Comparison of ENCODE assay signal across 14 mouse cellular contexts in the genomic region with DNA sequence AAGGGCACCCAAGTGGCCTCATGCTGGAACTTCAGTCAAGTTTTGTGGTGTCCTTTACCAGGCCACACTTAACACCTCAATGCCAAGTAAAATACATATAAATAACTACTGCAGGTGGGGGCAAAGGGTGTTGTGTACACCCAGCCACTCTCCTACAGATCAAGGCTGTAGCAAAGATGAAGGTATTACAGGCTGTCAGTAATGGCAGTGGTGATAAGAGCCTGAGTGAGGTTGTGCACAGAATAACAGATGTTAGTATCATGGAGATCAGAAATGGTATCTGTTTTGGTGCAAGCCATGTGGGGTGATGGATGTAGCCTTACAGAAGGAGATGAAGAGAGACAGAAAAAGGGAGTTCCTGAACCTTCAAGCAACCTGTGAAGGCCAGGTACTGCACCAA.
"Had no signal": no experiment of that assay in that cellular context is flagged by ENCODE, and none has a peak within 500 bp of the region (broad histone marks: within the 10 kb centered on the region; RNA-seq: fewer than 3 reads in every experiment).

No protein-coding gene starts in this region.

- H3K9me3 ChIP-seq: limb, embryonic 10.5 days; megakaryocyte, embryonic 14.5 days; midbrain, embryonic 12.5 days had no signal

- DNase-seq: kidney, adult 8-10 months; kidney, postnatal 36 days; lung, adult 2 months; lung, postnatal 4 days; right cerebral cortex, postnatal 14 days; thymus, postnatal 4 days had no signal

- H3K36me3 ChIP-seq: midbrain, embryonic 12.5 days had no signal

- H3K4me3 ChIP-seq: left cerebral cortex, adult 2 months; limb, embryonic 10.5 days; megakaryocyte, embryonic 14.5 days; midbrain, embryonic 12.5 days had no signal

- ATAC-seq: inflammation-experienced regulatory T-cells, adult 6 months; intestine, postnatal 0 days; lung, postnatal 0 days had no signal

- H3K4me2 ChIP-seq: midbrain, embryonic 12.5 days had no signal

- H3K27me3 ChIP-seq: megakaryocyte, embryonic 14.5 days; midbrain, embryonic 12.5 days had no signal

- H3K27ac ChIP-seq: left cerebral cortex, adult 2 months; limb, embryonic 10.5 days; midbrain, embryonic 12.5 days; stomach, postnatal 0 days had no signal

- H3K9ac ChIP-seq: midbrain, embryonic 12.5 days had no signal
